In the genomic region with DNA sequence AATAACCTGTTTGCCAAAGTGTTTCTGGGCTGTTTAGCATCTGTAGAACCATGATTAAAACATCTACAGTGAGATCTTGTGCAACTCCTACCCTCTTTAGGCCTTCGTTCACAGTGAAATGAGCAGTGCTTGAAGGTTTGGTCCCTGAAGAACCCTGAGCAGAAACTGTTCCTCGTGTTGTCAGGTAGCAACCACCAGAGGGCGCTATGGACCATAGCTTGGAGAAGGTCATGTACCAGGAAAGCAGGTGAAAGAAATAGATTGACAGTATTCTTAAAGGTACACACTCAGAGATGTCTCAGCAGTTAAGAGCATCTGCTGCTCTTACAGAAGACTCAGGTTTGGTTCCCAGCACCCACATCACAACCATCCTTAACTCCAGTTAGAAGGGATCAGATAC, we compare ENCODE assay signal across 10 mouse cellular contexts. TPM values are rescaled to one million over a fixed set of nuclear protein-coding genes. Genes with fewer than 3 reads are reported as not detected.
DNase-seq lines count a peak whose midpoint lies in the region; ATAC-seq and TF ChIP-seq lines count a peak whose summit lies in the region.
"Had no signal": no experiment of that assay in that cellular context is flagged by ENCODE, and none has a peak within 500 bp of the region (broad histone marks: within the 10 kb centered on the region; RNA-seq: fewer than 3 reads in every experiment).

No protein-coding gene starts in this region.

- peaks cover 21% of the 10 kb centered on the region for H3K36me3 ChIP-seq in liver, embryonic 12.5 days
- H3K36me3 ChIP-seq in kidney, postnatal 0 days (ENCODE audit: insufficient read depth, low read length) = no peaks in the 10 kb centered on the region
- H3K36me3 ChIP-seq in forebrain, embryonic 12.5 days (replicated peaks) = 0 out of 2 replicates have a peak, but pooled peaks cover 4% of the 10 kb centered on the region
- H3K36me3 ChIP-seq: midbrain, embryonic 12.5 days had no signal

- no peaks in the 10 kb centered on the region for H3K9me3 ChIP-seq in liver, embryonic 12.5 days (replicated peaks)
- no peaks in the 10 kb centered on the region for H3K9me3 ChIP-seq in kidney, postnatal 0 days (replicated peaks; ENCODE audit: low read length)
- H3K9me3 ChIP-seq in forebrain, embryonic 12.5 days = no peaks in the 10 kb centered on the region
- H3K9me3 ChIP-seq: midbrain, embryonic 12.5 days had no signal

- peak; percentile 67 for TF ChIP-seq CTCF in kidney, postnatal 0 days (IDR thresholded peaks at IDR 0.05; ENCODE audit: low read depth)

- H3K4me2 ChIP-seq in liver, embryonic 12.5 days = no peak overlapping the region
- H3K4me2 ChIP-seq in kidney, postnatal 0 days (ENCODE audit: low read length) = no peak overlapping the region
- H3K4me2 ChIP-seq in forebrain, embryonic 12.5 days = no peak overlapping the region
- H3K4me2 ChIP-seq: midbrain, embryonic 12.5 days had no signal

- no peak for ATAC-seq in liver, embryonic 12.5 days
- no peak for ATAC-seq in kidney, postnatal 0 days (replicated peaks; ENCODE audit: low FRiP score, low read depth)
- no peak for ATAC-seq in forebrain, embryonic 12.5 days (ENCODE audit: low FRiP score)

- peaks cover 18% of the 10 kb centered on the region; the same call in 1 of the 2 replicates for H3K27me3 ChIP-seq in liver, embryonic 12.5 days (replicated peaks)
- H3K27me3 ChIP-seq in kidney, postnatal 0 days (ENCODE audit: insufficient read depth, low read length) = no peaks in the 10 kb centered on the region
- H3K27me3 ChIP-seq in forebrain, embryonic 12.5 days = peaks cover 35% of the 10 kb centered on the region

- H3K4me1 ChIP-seq in liver, embryonic 12.5 days = peaks cover 6% of the 10 kb centered on the region
- H3K4me1 ChIP-seq in kidney, postnatal 0 days (replicated peaks; ENCODE audit: insufficient read depth, low read length) = no peaks in the 10 kb centered on the region; the same call in 1 of the 2 replicates
- peaks cover 16% of the 10 kb centered on the region for H3K4me1 ChIP-seq in forebrain, embryonic 12.5 days

- H3K4me3 ChIP-seq in liver, embryonic 12.5 days = no peak overlapping the region
- no peak overlapping the region for H3K4me3 ChIP-seq in kidney, postnatal 0 days (replicated peaks; ENCODE audit: low read depth, low read length)
- H3K4me3 ChIP-seq in forebrain, embryonic 12.5 days (replicated peaks) = no peak overlapping the region
- H3K4me3 ChIP-seq: midbrain, embryonic 12.5 days had no signal

- H3K27ac ChIP-seq in liver, embryonic 12.5 days = no peak overlapping the region
- no peak overlapping the region for H3K27ac ChIP-seq in kidney, postnatal 0 days
- H3K27ac ChIP-seq in forebrain, embryonic 12.5 days = no peak overlapping the region

- DNase-seq in liver (peak; percentile 80), R1 (ENCODE audit: low read depth, low spot score) (peak; percentile 83)
- DNase-seq in c-Kit-positive CD71-positive TER-119-negative erythroid progenitor cells, embryonic 14.5 days (ENCODE audit: low read depth) = peak; percentile 57
- peak; percentile 36 for DNase-seq in kidney, postnatal 0 days (ENCODE audit: low spot score)
- DNase-seq in skeletal muscle tissue, adult 2 months (ENCODE audit: low read depth, low spot score) = peak; percentile 55
- DNase-seq in left cerebral cortex, postnatal 14 days (ENCODE audit: low spot score in 2 of 2) = no peak

- H3K9ac ChIP-seq in liver, embryonic 12.5 days = no peak overlapping the region
- H3K9ac ChIP-seq in kidney, postnatal 0 days (ENCODE audit: low read depth, low read length) = no peak overlapping the region
- H3K9ac ChIP-seq in forebrain, embryonic 12.5 days = no peak overlapping the region
- H3K9ac ChIP-seq: midbrain, embryonic 12.5 days had no signal

- 13% methylated on average over 3 of the region's 3 CpGs for WGBS in liver, embryonic 12.5 days (ENCODE audit: insufficient replicate concordance)
- WGBS in kidney, postnatal 0 days = 45% methylated on average over 3 of the region's 3 CpGs
- 36% methylated on average over 3 of the region's 3 CpGs for WGBS in forebrain, embryonic 12.5 days

- intact Hi-C loops in left cerebral cortex, postnatal 14 days (cut with DNase I) = no loop called here

RNA-seq across cellular contexts. Expression of gene Sap30l, which starts 13.5 kb away (rescaled TPM):
- 9.2 and 10.0 TPM in 2 replicates for polyA plus RNA-seq in liver, embryonic 12.5 days (2016; fragmentation: Nextera tagmentation; extraction: Ambion mirVana)
- polyA plus RNA-seq in kidney, postnatal 0 days (2015; fragmentation: Nextera tagmentation; extraction: Ambion mirVana) = 12.6 and 19.1 TPM in 2 replicates
- total RNA-seq in left cerebral cortex, postnatal 14 days (2021) = 10 to 100 TPM; 43.8 to 47.8 TPM
- 12.5 and 15.0 TPM in 2 replicates for polyA plus RNA-seq in forebrain, embryonic 12.5 days (2016; fragmentation: Nextera tagmentation; extraction: Ambion mirVana)

RNA-seq across cellular contexts. Expression of gene Hand1, which starts 44.7 kb away (rescaled TPM):
- polyA plus RNA-seq in liver, embryonic 12.5 days (2016; fragmentation: Nextera tagmentation; extraction: Ambion mirVana) = 1.6 and 3.0 TPM in 2 replicates
- polyA plus RNA-seq in kidney, postnatal 0 days (2015; fragmentation: Nextera tagmentation; extraction: Ambion mirVana) = 0.13 TPM in 1 of 2 replicates, not detected in the other
- total RNA-seq in left cerebral cortex, postnatal 14 days (2021) = not detected
- not detected in 2 replicates for polyA plus RNA-seq in forebrain, embryonic 12.5 days (2016; fragmentation: Nextera tagmentation; extraction: Ambion mirVana)
- polyA plus RNA-seq: gonadal fat pad, adult 2 months; midbrain, embryonic 12.5 days had no signal

Comparison
In these comparisons a context has a peak if more than half of its experiments do, and no peak if none do; other contexts are left out.
1. DNase-seq: peak in liver (single experiment), R1 (single experiment), c-Kit-positive CD71-positive TER-119-negative erythroid progenitor cells, embryonic 14.5 days (single experiment), kidney, postnatal 0 days (single experiment) and skeletal muscle tissue, adult 2 months (single experiment); none in left cerebral cortex, postnatal 14 days (0 of 2).